8 mouse cellular contexts compared by ENCODE assay signal in the genomic region with DNA sequence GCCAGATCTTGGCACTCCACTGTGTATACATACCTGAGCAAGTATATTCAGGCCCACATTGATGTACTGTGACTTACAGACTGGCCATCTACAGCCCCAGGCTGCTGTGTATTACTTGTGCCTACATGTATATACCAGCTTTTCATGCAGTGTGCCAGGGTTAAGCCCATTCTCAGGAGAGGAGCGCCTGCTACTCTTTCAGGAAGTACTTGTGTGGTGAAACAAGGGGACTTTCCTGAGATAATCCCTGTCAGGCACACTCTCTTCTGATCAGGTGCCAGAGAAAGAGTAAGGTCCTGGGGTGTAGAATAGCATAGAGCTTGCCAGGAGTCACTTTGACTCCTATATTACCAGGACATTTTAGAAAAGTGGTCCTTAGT. TPM values are rescaled to one million over a fixed set of nuclear protein-coding genes. Genes with fewer than 3 reads are reported as not detected.
DNase-seq lines count a peak whose midpoint lies in the region; ATAC-seq lines count a peak whose summit lies in the region.

No protein-coding gene starts in this region.

- no peak overlapping the region for H3K9ac ChIP-seq in heart, embryonic 12.5 days
- H3K9ac ChIP-seq in embryonic facial prominence, embryonic 11.5 days (replicated peaks; ENCODE audit: low read length) = no peak overlapping the region
- no peak overlapping the region for H3K9ac ChIP-seq in hindbrain, embryonic 15.5 days
- no peak overlapping the region; the same call in 1 of the 2 replicates for H3K9ac ChIP-seq in midbrain, embryonic 11.5 days (ENCODE audit: low read length)

- H3K27me3 ChIP-seq in heart, embryonic 12.5 days (replicated peaks) = no peaks in the 10 kb centered on the region; the same call in 1 of the 2 replicates
- H3K27me3 ChIP-seq in embryonic facial prominence, embryonic 11.5 days (ENCODE audit: control insufficient read depth, insufficient read depth, low read length) = no peaks in the 10 kb centered on the region
- no peaks in the 10 kb centered on the region for H3K27me3 ChIP-seq in hindbrain, embryonic 15.5 days
- no peaks in the 10 kb centered on the region for H3K27me3 ChIP-seq in midbrain, embryonic 11.5 days (ENCODE audit: control insufficient read depth, insufficient read depth, low read length)

- H3K9me3 ChIP-seq in heart, embryonic 12.5 days (replicated peaks) = no peaks in the 10 kb centered on the region
- H3K9me3 ChIP-seq in embryonic facial prominence, embryonic 11.5 days (replicated peaks; ENCODE audit: control insufficient read depth, low read length) = no peaks in the 10 kb centered on the region
- H3K9me3 ChIP-seq in hindbrain, embryonic 15.5 days = no peaks in the 10 kb centered on the region
- H3K9me3 ChIP-seq in midbrain, embryonic 11.5 days (ENCODE audit: control insufficient read depth, low read length) = no peaks in the 10 kb centered on the region

- H3K4me3 ChIP-seq in heart, embryonic 12.5 days = peak overlapping the region; percentile 80
- peak overlapping the region; percentile 94; the same call in 1 of the 2 replicates for H3K4me3 ChIP-seq in embryonic facial prominence, embryonic 11.5 days (ENCODE audit: low read depth, low read length)
- H3K4me3 ChIP-seq in hindbrain, embryonic 15.5 days = peak overlapping the region; percentile 66
- peak overlapping the region; percentile 69 for H3K4me3 ChIP-seq in midbrain, embryonic 11.5 days (ENCODE audit: low read depth, low read length)

- ATAC-seq in heart, embryonic 12.5 days (ENCODE audit: insufficient number of reproducible peaks, low FRiP score) = no peak
- ATAC-seq in embryonic facial prominence, embryonic 11.5 days (replicated peaks; ENCODE audit: insufficient number of reproducible peaks, low FRiP score, low TSS enrichment, low read depth) = peak; percentile 29; the same call in 1 of the 2 replicates
- no peak; the same call in 1 of the 2 replicates for ATAC-seq in hindbrain, embryonic 15.5 days (ENCODE audit: low FRiP score, low read depth)
- ATAC-seq in midbrain, embryonic 11.5 days (ENCODE audit: low FRiP score) = peak; percentile 35; the same call in 1 of the 2 replicates

- peaks cover 26% of the 10 kb centered on the region for H3K36me3 ChIP-seq in heart, embryonic 12.5 days
- H3K36me3 ChIP-seq in embryonic facial prominence, embryonic 11.5 days (replicated peaks; ENCODE audit: control insufficient read depth, insufficient read depth, low read depth, low read length) = peaks cover 3% of the 10 kb centered on the region; the same call in 1 of the 2 replicates
- H3K36me3 ChIP-seq in hindbrain, embryonic 15.5 days = peaks cover 13% of the 10 kb centered on the region
- peaks cover 16% of the 10 kb centered on the region; the same call in 1 of the 2 replicates for H3K36me3 ChIP-seq in midbrain, embryonic 11.5 days (ENCODE audit: control insufficient read depth, insufficient read depth, low read length)

- peak overlapping the region; percentile 82 for H3K27ac ChIP-seq in heart, embryonic 12.5 days (ENCODE audit: poor library complexity, severe bottlenecking)
- H3K27ac ChIP-seq in embryonic facial prominence, embryonic 11.5 days (replicated peaks; ENCODE audit: low read depth, low read length) = peak overlapping the region; percentile 85; the same call in 1 of the 2 replicates
- peak overlapping the region; percentile 87 for H3K27ac ChIP-seq in hindbrain, embryonic 15.5 days (replicated peaks)
- no peak overlapping the region for H3K27ac ChIP-seq in midbrain, embryonic 11.5 days (ENCODE audit: low read depth, low read length)

- 86% methylated on average over 1 of the region's 1 CpGs for WGBS in heart, embryonic 12.5 days
- 85% methylated on average over 1 of the region's 1 CpGs for WGBS in embryonic facial prominence, embryonic 11.5 days
- 97% methylated on average over 1 of the region's 1 CpGs for WGBS in hindbrain, embryonic 15.5 days
- 81% methylated on average over 1 of the region's 1 CpGs for WGBS in midbrain, embryonic 11.5 days

- H3K4me1 ChIP-seq in heart, embryonic 12.5 days (replicated peaks) = peaks cover 15% of the 10 kb centered on the region
- H3K4me1 ChIP-seq in embryonic facial prominence, embryonic 11.5 days (ENCODE audit: control insufficient read depth, insufficient read depth, low read length) = no peaks in the 10 kb centered on the region
- H3K4me1 ChIP-seq in hindbrain, embryonic 15.5 days (replicated peaks) = peaks cover 22% of the 10 kb centered on the region
- peaks cover 11% of the 10 kb centered on the region for H3K4me1 ChIP-seq in midbrain, embryonic 11.5 days (ENCODE audit: control insufficient read depth, insufficient read depth, low read length)

- DNase-seq in heart, postnatal 4 days = no peak
- DNase-seq in embryonic facial prominence, embryonic 11.5 days (ENCODE audit: low spot score) = no peak
- no peak for DNase-seq in midbrain, embryonic 11.5 days (ENCODE audit: low spot score, missing footprints)
- DNase-seq in urinary bladder, postnatal 10 days (ENCODE audit: low spot score) = no peak
- DNase-seq in thymus, postnatal 4 days = no peak
- DNase-seq in urinary bladder, postnatal 4 days (ENCODE audit: low spot score in 2 of 2) = no peak

- H3K4me2 ChIP-seq in heart, embryonic 12.5 days = peak overlapping the region; percentile 96
- H3K4me2 ChIP-seq in embryonic facial prominence, embryonic 11.5 days (ENCODE audit: low read depth, low read length) = peak overlapping the region; percentile 81
- H3K4me2 ChIP-seq in hindbrain, embryonic 15.5 days = peak overlapping the region; percentile 82
- H3K4me2 ChIP-seq in midbrain, embryonic 11.5 days = peak overlapping the region; percentile 87; the same call in 1 of the 2 replicates

RNA-seq across cellular contexts. Expression of gene Ccdc71, which starts 0.4 kb away (rescaled TPM):
- 39.1 and 39.2 TPM in 2 replicates for polyA plus RNA-seq in heart, embryonic 12.5 days (2016; fragmentation: Nextera tagmentation; extraction: Ambion mirVana)
- total RNA-seq in heart, postnatal 4 days (2021) = 10 to 100 TPM; 27.0 to 28.4 TPM
- polyA plus RNA-seq in embryonic facial prominence, embryonic 11.5 days (2014; fragmentation: Nextera tagmentation; extraction: Ambion mirVana) = 49.1 and 63.2 TPM in 2 replicates
- 57.5 and 63.4 TPM in 2 replicates for polyA plus RNA-seq in hindbrain, embryonic 15.5 days (2015; fragmentation: Nextera tagmentation; extraction: Ambion mirVana)
- polyA plus RNA-seq in midbrain, embryonic 11.5 days (2014; fragmentation: Nextera tagmentation; extraction: Ambion mirVana) = 48.1 and 48.6 TPM in 2 replicates

RNA-seq across cellular contexts. Expression of gene Klhdc8b, which starts 1.5 kb away (rescaled TPM):
- polyA plus RNA-seq in heart, embryonic 12.5 days (2016; fragmentation: Nextera tagmentation; extraction: Ambion mirVana) = 96.5 and 99.1 TPM in 2 replicates
- total RNA-seq in heart, postnatal 4 days (2021) = 10 to 100 TPM; 43.9 to 45.6 TPM
- polyA plus RNA-seq in embryonic facial prominence, embryonic 11.5 days (2014; fragmentation: Nextera tagmentation; extraction: Ambion mirVana) = 19.0 and 22.4 TPM in 2 replicates
- polyA plus RNA-seq in hindbrain, embryonic 15.5 days (2015; fragmentation: Nextera tagmentation; extraction: Ambion mirVana) = 67.5 and 70.8 TPM in 2 replicates
- 34.4 and 36.2 TPM in 2 replicates for polyA plus RNA-seq in midbrain, embryonic 11.5 days (2014; fragmentation: Nextera tagmentation; extraction: Ambion mirVana)

RNA-seq across cellular contexts. Expression of gene Lamb2, which starts 19.6 kb away (rescaled TPM):
- 67.2 and 68.6 TPM in 2 replicates for polyA plus RNA-seq in heart, embryonic 12.5 days (2016; fragmentation: Nextera tagmentation; extraction: Ambion mirVana)
- 100 to 1,000 TPM; 217 to 229 TPM for total RNA-seq in heart, postnatal 4 days (2021)
- polyA plus RNA-seq in embryonic facial prominence, embryonic 11.5 days (2014; fragmentation: Nextera tagmentation; extraction: Ambion mirVana) = 15.3 and 15.4 TPM in 2 replicates
- polyA plus RNA-seq in hindbrain, embryonic 15.5 days (2015; fragmentation: Nextera tagmentation; extraction: Ambion mirVana) = 24.1 and 25.1 TPM in 2 replicates
- polyA plus RNA-seq in midbrain, embryonic 11.5 days (2014; fragmentation: Nextera tagmentation; extraction: Ambion mirVana) = 20.1 and 21.4 TPM in 2 replicates

RNA-seq across cellular contexts. Expression of gene BC048562, which starts 23.6 kb away (rescaled TPM):
- polyA plus RNA-seq in heart, embryonic 12.5 days (2016; fragmentation: Nextera tagmentation; extraction: Ambion mirVana) = not detected in 2 replicates
- total RNA-seq in heart, postnatal 4 days (2021) = not detected
- polyA plus RNA-seq in embryonic facial prominence, embryonic 11.5 days (2014; fragmentation: Nextera tagmentation; extraction: Ambion mirVana) = not detected in 2 replicates
- not detected in 2 replicates for polyA plus RNA-seq in hindbrain, embryonic 15.5 days (2015; fragmentation: Nextera tagmentation; extraction: Ambion mirVana)
- polyA plus RNA-seq in midbrain, embryonic 11.5 days (2014; fragmentation: Nextera tagmentation; extraction: Ambion mirVana) = not detected in 2 replicates

RNA-seq across cellular contexts. Expression of gene Usp19, which starts 30.5 kb away (rescaled TPM):
- polyA plus RNA-seq in heart, embryonic 12.5 days (2016; fragmentation: Nextera tagmentation; extraction: Ambion mirVana) = 78.0 and 84.2 TPM in 2 replicates
- 100 to 1,000 TPM; 108 to 109 TPM for total RNA-seq in heart, postnatal 4 days (2021)
- 52.5 and 59.2 TPM in 2 replicates for polyA plus RNA-seq in embryonic facial prominence, embryonic 11.5 days (2014; fragmentation: Nextera tagmentation; extraction: Ambion mirVana)
- polyA plus RNA-seq in hindbrain, embryonic 15.5 days (2015; fragmentation: Nextera tagmentation; extraction: Ambion mirVana) = 76.5 and 80.8 TPM in 2 replicates
- polyA plus RNA-seq in midbrain, embryonic 11.5 days (2014; fragmentation: Nextera tagmentation; extraction: Ambion mirVana) = 62.2 and 63.0 TPM in 2 replicates

Comparison
In these comparisons a context has a peak if more than half of its experiments do, and no peak if none do; other contexts are left out.
1. ATAC-seq: peak in embryonic facial prominence, embryonic 11.5 days (single experiment) and midbrain, embryonic 11.5 days (single experiment); none in heart, embryonic 12.5 days (single experiment) and hindbrain, embryonic 15.5 days (single experiment).
2. Peak in every context shown above with its lines, with median percentiles within 50 percentile points of each other: H3K4me2 ChIP-seq and H3K4me3 ChIP-seq.